Mouse (Mus musculus): Measurements from ENCODE around the gene Taf9.

DNA sequence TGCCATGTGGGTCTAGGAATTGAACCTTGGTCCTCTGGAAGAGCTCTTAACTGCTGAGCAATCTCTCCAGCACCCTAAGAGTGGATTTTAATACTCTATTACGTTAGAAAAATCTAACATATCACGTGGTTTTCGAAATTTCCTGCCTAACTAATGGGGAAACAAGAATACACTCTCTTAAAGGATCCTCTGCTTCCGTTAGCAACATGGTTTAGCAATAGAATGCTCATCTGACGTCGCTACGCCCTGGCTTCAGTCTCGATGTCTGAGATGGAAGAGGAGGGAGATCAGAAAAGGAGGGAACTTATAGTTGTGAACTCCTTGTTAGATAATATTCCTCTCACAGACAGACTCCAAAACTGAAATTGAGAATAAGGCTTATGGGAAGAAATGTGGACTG lies 3.2 kb upstream of the Taf9 start:
- TF ChIP-seq CTCF (conservative IDR thresholded peaks at IDR 0.05; ENCODE audit: insufficient read depth, insufficient read length, low read depth, low read length) (no peak), POLR2A (IDR thresholded peaks at IDR 0.05; ENCODE audit: low read depth, low read length) (no peak)
